Mouse (Mus musculus) ES-Bruce4 (cell line): ENCODE results near the gene Cpeb1.

Source experiments
- CTCF ChIP-seq: IDR thresholded peaks from one replicate; pipeline ENCODE4 v1.8.1; 2011; ENCODE audit warnings: low read depth, low read length
- EP300 ChIP-seq: IDR thresholded peaks from 2 replicates; pipeline ENCODE4 v1.6.1; 2011; ENCODE audit warnings: low read depth, low read length; ENCODE audit not compliant: insufficient read depth

- no peak for TF ChIP-seq CTCF
- TF ChIP-seq EP300: no peak
Measured at GRCm38 (mm10) chr7:81501050-81501449, 45.8 kb upstream of the Cpeb1 start.
